Mouse (Mus musculus) myocyte (in vitro differentiated cells): ENCODE data around the gene Creb5. TPM values are rescaled to one million over a fixed set of nuclear protein-coding genes. Genes with fewer than 3 reads are reported as not detected.

Experiments
- H3K27me3 ChIP-seq: one replicate; pipeline ENCODE4 v1.6.1; 2011; ENCODE audit not compliant: control insufficient read depth, insufficient read depth, insufficient read length
- H3K36me3 ChIP-seq: one replicate; pipeline ENCODE4 v1.6.1; 2011; ENCODE audit not compliant: control insufficient read depth, insufficient read depth
- H3K4me2 ChIP-seq: one replicate; pipeline ENCODE4 v1.6.1; 2011; ENCODE audit warnings: low read depth, control low read depth
- H3K4me3 ChIP-seq: one replicate; pipeline ENCODE4 v1.5.1; 2011; ENCODE audit warnings: mild to moderate bottlenecking, control low read depth, moderate library complexity
- H3K79me2 ChIP-seq: one replicate; pipeline ENCODE4 v1.6.1; 2011; ENCODE audit not compliant: control insufficient read depth, insufficient read depth
- H3ac ChIP-seq: one replicate; pipeline ENCODE4 v1.6.1; 2011; ENCODE audit not compliant: control insufficient read depth, insufficient read length
- CEBPB ChIP-seq: IDR thresholded peaks from 2 replicates; pipeline ENCODE4 v1.6.1; 2011; ENCODE audit warnings: mild to moderate bottlenecking, moderate library complexity; ENCODE audit not compliant: poor library complexity, insufficient read depth, severe bottlenecking
- E2F4 ChIP-seq: IDR thresholded peaks from one replicate; pipeline ENCODE4 v1.6.1; 2011; ENCODE audit warnings: mild to moderate bottlenecking, control low read depth, moderate library complexity; ENCODE audit not compliant: insufficient read depth
- MAX ChIP-seq: IDR thresholded peaks from one replicate; pipeline ENCODE4 v1.6.1; 2011; ENCODE audit warnings: low read depth, mild to moderate bottlenecking, control low read depth
- MYOD1 ChIP-seq, 3 experiments: IDR thresholded peaks; one replicate each; pipeline ENCODE4 v1.6.1; 2011; ENCODE audit warnings: control low read depth in 2 of 3, low read depth in 2 of 3, mild to moderate bottlenecking in 2 of 3, moderate library complexity in 1 of 3; ENCODE audit not compliant: insufficient read length in 2 of 3, control insufficient read depth in 1 of 3
- MYOG ChIP-seq, 3 experiments: IDR thresholded peaks; one replicate each; pipeline ENCODE4 v1.6.1; 2011; ENCODE audit warnings: control low read depth in 2 of 3, low read depth in 2 of 3, mild to moderate bottlenecking in 2 of 3; ENCODE audit not compliant: insufficient read length in 2 of 3, control insufficient read depth in 1 of 3, insufficient read depth in 1 of 3
- POLR2A ChIP-seq: IDR thresholded peaks from one replicate; pipeline ENCODE4 v1.6.1; 2011; ENCODE audit warnings: low read depth, mild to moderate bottlenecking, control low read depth, moderate library complexity; ENCODE audit not compliant: insufficient read length
- POLR2AphosphoS2 ChIP-seq: IDR thresholded peaks from one replicate; pipeline ENCODE4 v1.6.1; 2011; ENCODE audit warnings: low read depth, control low read depth; ENCODE audit not compliant: insufficient read length
- REST ChIP-seq: IDR thresholded peaks from one replicate; pipeline ENCODE4 v1.6.1; 2011; ENCODE audit warnings: mild to moderate bottlenecking, control low read depth, moderate library complexity; ENCODE audit not compliant: insufficient read depth, insufficient read length
- SRF ChIP-seq: IDR thresholded peaks from one replicate; pipeline ENCODE4 v1.6.1; 2011; ENCODE audit warnings: low read depth; ENCODE audit not compliant: control insufficient read depth, insufficient read length
- TCF12 ChIP-seq: IDR thresholded peaks from one replicate; pipeline ENCODE4 v1.6.1; 2011; ENCODE audit warnings: mild to moderate bottlenecking, control low read depth; ENCODE audit not compliant: poor library complexity, insufficient read depth, severe bottlenecking
- TCF3 ChIP-seq: IDR thresholded peaks from one replicate; pipeline ENCODE4 v1.6.1; 2011; ENCODE audit warnings: low read depth, control low read depth; ENCODE audit not compliant: insufficient read length
- USF1 ChIP-seq: IDR thresholded peaks from one replicate; pipeline ENCODE4 v1.6.1; 2011; ENCODE audit warnings: low read depth, mild to moderate bottlenecking, control low read depth, moderate library complexity
- polyA plus RNA-seq: library from polyadenylated mRNA; unstranded; fragments of >200 nt; fragmentation: generic; extraction: Trizol; gene quantifications from one replicate; pipeline ENCODE4 v1.2.1, GENCODE M21; 2012; ENCODE audit warnings: missing spikeins

Gene Creb5
- polyA plus RNA-seq, 1 experiment: 1.4 TPM

DNA sequence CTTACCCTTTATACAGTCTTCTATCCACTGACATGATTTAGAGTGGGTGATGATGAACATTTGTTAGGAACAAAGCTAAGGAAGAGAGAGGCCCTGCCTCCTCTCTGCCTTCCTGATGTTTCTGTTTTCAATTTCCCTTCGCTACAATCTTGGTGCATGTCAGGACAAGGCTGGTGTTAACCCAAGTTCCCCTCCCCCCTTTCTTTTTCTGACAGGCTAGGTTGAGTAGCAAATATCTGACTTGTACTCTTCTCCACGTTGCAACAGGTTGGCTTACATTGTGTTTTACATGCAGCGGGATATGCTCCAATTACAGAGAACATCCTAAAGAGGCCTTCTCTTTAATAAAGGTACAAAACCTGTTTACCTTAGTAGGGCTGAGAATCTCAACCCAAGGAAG, 15.9 kb upstream of the Creb5 start:
- no peaks in the 10 kb centered on the region for H3K79me2 ChIP-seq
- TF ChIP-seq TCF12: no peak
- TF ChIP-seq POLR2A: no peak
- no peak for TF ChIP-seq USF1
- TF ChIP-seq CEBPB: no peak
- no peaks in the 10 kb centered on the region for H3K27me3 ChIP-seq
- H3K36me3 ChIP-seq: no peaks in the 10 kb centered on the region
- H3K4me2 ChIP-seq: no peak overlapping the region
- no peak overlapping the region for H3ac ChIP-seq
- no peak overlapping the region for H3K4me3 ChIP-seq

DNA sequence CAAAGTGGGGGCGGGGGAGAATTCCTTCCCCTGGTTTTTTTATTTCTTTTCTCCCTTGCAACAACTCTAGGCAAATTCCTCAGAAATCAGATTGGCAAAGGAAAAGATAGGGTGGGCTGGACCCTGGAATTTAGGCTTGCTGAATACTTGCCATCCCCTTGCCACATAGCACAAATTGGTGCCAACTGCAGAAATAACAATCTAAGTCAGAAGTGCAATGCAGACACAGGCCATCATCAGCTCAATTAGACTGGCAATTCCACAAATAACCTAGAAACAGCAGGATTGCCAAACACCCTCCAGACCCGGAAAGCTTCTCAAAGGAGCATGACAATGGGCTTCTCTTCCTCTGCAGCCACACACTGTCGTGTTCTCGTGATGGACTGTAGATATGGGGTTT, 15.4 kb upstream of the Creb5 start:
- TF ChIP-seq MYOG (IDR thresholded peaks at IDR 0.05; ENCODE audit: control insufficient read depth in 1 of 3, insufficient read depth in 1 of 3, insufficient read length in 2 of 3, low read depth in 2 of 3): no peak
- TF ChIP-seq MAX: no peak
- TF ChIP-seq SRF: no peak
- no peak for TF ChIP-seq TCF3
- no peak for TF ChIP-seq TCF12
- no peak for TF ChIP-seq E2F4
- TF ChIP-seq CEBPB: no peak
- TF ChIP-seq REST: no peak
- TF ChIP-seq POLR2AphosphoS2: no peak
- Histone ChIP-seq H3K36me3 (no peaks in the 10 kb centered on the region), H3K27me3 (no peaks in the 10 kb centered on the region), H3K79me2 (no peaks in the 10 kb centered on the region), H3K4me3 (no peak overlapping the region), H3K4me2 (no peak overlapping the region), H3ac (no peak overlapping the region)

DNA sequence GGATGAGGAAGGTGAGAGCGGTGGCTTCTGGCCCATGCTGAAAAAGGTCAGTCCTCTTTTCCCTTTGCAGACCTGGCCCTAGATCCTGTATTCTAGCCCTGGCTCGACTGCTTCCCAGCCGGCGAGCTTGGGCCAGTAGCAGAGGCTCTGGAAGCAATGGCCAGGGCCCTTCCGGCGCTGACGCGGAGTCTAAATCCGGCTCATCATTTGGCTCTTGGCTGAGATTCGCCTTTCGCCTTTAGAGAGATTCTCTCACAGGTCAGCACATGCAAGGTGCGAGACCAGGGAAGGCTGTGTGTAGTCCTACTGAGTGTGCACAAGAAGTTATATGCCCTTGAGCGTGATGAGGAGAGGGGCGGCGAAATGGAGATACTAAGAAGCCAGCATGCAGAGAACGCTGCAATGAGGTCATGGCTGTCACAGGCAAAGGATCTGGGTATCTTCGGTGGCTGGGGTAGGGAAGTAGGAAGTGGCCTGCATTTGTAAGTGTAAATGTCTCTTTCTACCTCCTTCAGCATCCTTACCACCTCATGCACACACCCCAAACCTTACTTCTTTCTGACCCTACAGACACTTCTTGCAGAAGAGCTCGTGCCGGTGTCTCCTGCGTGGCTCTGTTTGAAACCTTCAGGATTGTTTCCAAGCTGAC, 557 bp upstream of the Creb5 start:
- Histone ChIP-seq H3K36me3 (no peaks in the 10 kb centered on the region), H3K79me2 (no peaks in the 10 kb centered on the region), H3K27me3 (no peaks in the 10 kb centered on the region), H3K4me2 (peak overlapping the region; percentile 89), H3K4me3 (peak overlapping the region; percentile 53), H3ac (no peak overlapping the region)
- TF ChIP-seq MAX (no peak), MYOD1 (IDR thresholded peaks at IDR 0.05; ENCODE audit: control insufficient read depth in 1 of 3, insufficient read length in 2 of 3, low read depth in 2 of 3) (no peak), POLR2AphosphoS2 (no peak), TCF12 (no peak), SRF (no peak), CEBPB (no peak), REST (no peak), USF1 (no peak), POLR2A (no peak), E2F4 (no peak)

DNA sequence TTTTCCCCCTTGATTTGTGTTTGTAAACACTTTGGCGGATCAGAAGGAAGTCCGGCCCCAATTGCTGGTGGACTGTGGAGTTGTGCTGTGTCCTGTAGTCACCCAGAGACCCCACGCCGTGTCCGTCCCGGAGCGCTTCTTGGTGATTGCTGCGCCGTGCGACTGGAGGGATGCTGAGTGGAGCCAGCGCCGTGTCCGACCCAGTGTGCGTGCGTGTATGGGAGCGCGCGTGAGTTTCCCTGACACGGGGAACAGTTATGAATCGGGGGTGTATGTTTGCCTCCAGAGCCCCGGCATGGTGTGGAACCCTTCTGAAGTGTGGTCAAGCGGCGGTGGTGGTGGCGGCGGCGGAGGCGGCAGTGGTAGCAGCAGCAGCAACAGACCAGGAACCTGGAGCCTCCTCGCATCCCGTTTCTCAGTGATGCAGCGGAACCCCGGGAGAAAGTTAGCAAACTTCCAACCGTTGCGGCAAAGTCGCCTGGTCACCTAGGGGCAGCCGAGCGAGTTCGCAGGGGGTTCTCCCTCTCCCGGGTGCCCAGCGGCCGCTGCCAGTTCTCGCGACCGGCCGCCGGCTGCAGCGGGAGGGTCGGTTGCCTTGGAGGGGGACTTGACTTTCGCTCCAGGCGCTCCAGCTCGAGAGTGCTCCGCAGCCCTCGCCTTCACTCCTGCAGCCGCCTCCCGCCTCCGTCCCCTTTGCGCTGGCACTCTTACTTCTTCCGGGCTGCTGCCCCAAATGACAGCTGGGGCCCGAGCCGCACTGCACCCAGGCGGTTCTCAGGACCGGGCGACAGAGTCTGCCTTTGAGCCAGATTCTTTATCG, 702 bp downstream of the Creb5 start:
- TF ChIP-seq MYOD1 (IDR thresholded peaks at IDR 0.05; ENCODE audit: control insufficient read depth in 1 of 3, insufficient read length in 2 of 3, low read depth in 2 of 3): peak in 2 of 3 experiments; percentile 59 to 65
- TF ChIP-seq MYOG (IDR thresholded peaks at IDR 0.05; ENCODE audit: control insufficient read depth in 1 of 3, insufficient read depth in 1 of 3, insufficient read length in 2 of 3, low read depth in 2 of 3): peak in 2 of 3 experiments; percentile 56 to 75
- no peak for TF ChIP-seq E2F4
- TF ChIP-seq POLR2AphosphoS2: no peak
- Histone ChIP-seq H3K36me3 (no peaks in the 10 kb centered on the region), H3K4me3 (peak overlapping the region; percentile 53), H3K27me3 (no peaks in the 10 kb centered on the region), H3ac (peak overlapping the region; percentile 30), H3K4me2 (peak overlapping the region; percentile 89), H3K79me2 (no peaks in the 10 kb centered on the region)
